Mouse (Mus musculus) bone marrow, adult 2 months (tissue): Measurements from ENCODE around the gene Aff3.

Source experiments
- CTCF ChIP-seq: fragments of 200-500 bp; IDR thresholded peaks from 2 replicates; pipeline ENCODE4 v1.5.1; 2011; ENCODE audit warnings: low read length, control low read depth; ENCODE audit not compliant: control insufficient read depth, insufficient read depth
- POLR2A ChIP-seq: fragments of 200-500 bp; IDR thresholded peaks from 2 replicates; pipeline ENCODE4 v1.6.1; 2011; ENCODE audit warnings: low read depth, mild to moderate bottlenecking, control low read depth, low read length, borderline replicate concordance; ENCODE audit not compliant: control insufficient read depth

DNA sequence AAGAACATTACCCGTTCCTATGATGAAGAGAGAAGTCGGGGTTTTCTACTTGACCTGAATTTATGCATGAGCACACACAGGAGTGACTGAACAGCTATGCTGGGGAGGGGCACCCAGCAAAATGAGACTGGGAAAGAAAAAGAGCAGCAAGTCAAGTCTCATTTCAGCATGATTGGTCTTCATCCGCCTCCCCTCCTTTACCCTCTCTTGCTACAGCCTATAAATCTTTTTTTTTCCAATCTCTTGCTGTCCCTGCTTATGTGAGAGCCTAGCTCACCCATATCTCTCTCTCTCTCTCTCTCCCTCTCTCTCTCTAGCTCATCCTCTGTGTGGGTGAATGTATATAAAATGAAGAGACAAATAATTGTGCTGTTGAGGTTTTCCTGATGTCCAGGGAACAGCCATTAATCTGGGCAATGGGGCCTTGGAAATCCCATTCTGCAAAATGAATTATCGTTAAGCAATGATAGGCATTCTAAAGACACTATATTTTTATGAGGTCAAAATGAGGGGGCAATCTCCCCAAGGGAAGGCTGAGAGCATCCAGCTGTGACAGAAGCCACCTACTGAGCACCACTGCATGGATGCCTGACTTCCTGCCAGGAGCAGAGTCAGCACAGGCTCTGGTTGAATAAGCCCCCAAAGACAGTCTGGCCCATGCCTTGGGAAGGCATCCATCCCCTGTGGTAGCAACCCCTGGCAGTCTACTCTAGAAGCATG, 224.8 kb downstream of the Aff3 start:
- TF ChIP-seq CTCF (no peak), POLR2A (no peak)
